Mouse (Mus musculus): Measurements from ENCODE around the gene Dlx3.

Dlx3 gene

GRCm38 (mm10) chr11:95119990-95120632 lies at the start of gene Dlx3:
Dlx3 (plus strand) TSS chr11:95120119.
- DNase-seq, result no peak

GRCm38 (mm10) chr11:95070140-95071107 lies 49.5 kb upstream of the Dlx3 start:
- DNase-seq, result no peak

GRCm38 (mm10) chr11:95071266-95071665 lies 48.7 kb upstream of the Dlx3 start:
- DNase-seq, result no peak

GRCm38 (mm10) chr11:95072136-95072535 lies 47.8 kb upstream of the Dlx3 start:
- no peak for DNase-seq

GRCm38 (mm10) chr11:95072804-95073203 lies 47.1 kb upstream of the Dlx3 start:
- no peak for DNase-seq

GRCm38 (mm10) chr11:95073835-95074234 lies 46.1 kb upstream of the Dlx3 start:
- no peak for DNase-seq

GRCm38 (mm10) chr11:95074694-95075093 lies 45.2 kb upstream of the Dlx3 start:
- DNase-seq, result no peak

GRCm38 (mm10) chr11:95075197-95076040 lies 44.5 kb upstream of the Dlx3 start:
- no peak for DNase-seq

GRCm38 (mm10) chr11:95076041-95076535 lies 43.8 kb upstream of the Dlx3 start:
- DNase-seq, result peak; percentile 67

GRCm38 (mm10) chr11:95076536-95077111 lies 43.3 kb upstream of the Dlx3 start, which contains the start of gene Itga3:
Itga3 (minus strand) TSS chr11:95076801.
- DNase-seq, result peak; percentile 63

GRCm38 (mm10) chr11:95077956-95078355 lies 42.0 kb upstream of the Dlx3 start:
- no peak for DNase-seq

- no peak for DNase-seq
Observed at GRCm38 (mm10) chr11:95079256-95079875, 40.6 kb upstream of the Dlx3 start.

- no peak for DNase-seq
Observed at GRCm38 (mm10) chr11:95080783-95081182, 39.1 kb upstream of the Dlx3 start.

- no peak for DNase-seq
Observed at GRCm38 (mm10) chr11:95082896-95083295, 37.0 kb upstream of the Dlx3 start.

- no peak for DNase-seq
Observed at GRCm38 (mm10) chr11:95084175-95084574, 35.7 kb upstream of the Dlx3 start.

GRCm38 (mm10) chr11:95084811-95085382 lies 35.0 kb upstream of the Dlx3 start:
- DNase-seq, result no peak

GRCm38 (mm10) chr11:95085710-95086109 lies 34.2 kb upstream of the Dlx3 start:
- no peak for DNase-seq

GRCm38 (mm10) chr11:95086229-95086628 lies 33.7 kb upstream of the Dlx3 start:
- DNase-seq, result no peak

- no peak for DNase-seq
Observed at GRCm38 (mm10) chr11:95087301-95088228, 32.4 kb upstream of the Dlx3 start.

- no peak for DNase-seq
Observed at GRCm38 (mm10) chr11:95088286-95088685, 31.6 kb upstream of the Dlx3 start.
